Mouse (Mus musculus): Measurements from ENCODE around the gene Specc1.

DNA sequence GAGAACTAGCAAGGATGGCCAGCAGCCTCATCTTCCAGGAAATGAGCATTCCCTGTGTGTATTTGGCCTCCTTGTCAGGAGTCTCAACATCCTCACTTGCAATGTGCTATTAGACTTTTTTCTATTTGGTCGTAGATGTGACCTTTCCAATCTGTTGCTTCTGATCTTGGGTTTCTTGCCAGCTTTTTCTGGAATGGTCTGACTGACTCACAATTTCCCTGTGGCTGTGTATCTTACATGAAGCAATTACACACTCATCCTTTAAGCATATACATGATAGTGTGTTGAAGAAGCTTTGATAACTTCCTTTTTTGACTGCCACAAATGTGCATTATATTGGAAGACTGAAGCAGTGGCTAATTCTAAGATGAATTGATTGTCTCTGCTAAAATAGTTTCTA is 190.1 kb downstream of the Specc1 start:
- TF ChIP-seq ZC3H11A (IDR thresholded peaks at IDR 0.05; ENCODE audit: borderline replicate concordance, low read depth, low read length) = no peak
- no peak for TF ChIP-seq MAFK (IDR thresholded peaks at IDR 0.05; ENCODE audit: insufficient read depth, low read depth, low read length)
- TF ChIP-seq HCFC1 (IDR thresholded peaks at IDR 0.05; ENCODE audit: borderline replicate concordance, insufficient read depth, low read length) = no peak
